Comparison of ENCODE assay signal across 8 mouse cellular contexts in genomic region chr11:119339637-119340036, GRCm38 (mm10). TPM values are rescaled to one million over a fixed set of nuclear protein-coding genes. Genes with fewer than 3 reads are reported as not detected.
DNase-seq lines count a peak whose midpoint lies in the region; ATAC-seq lines count a peak whose summit lies in the region.

No protein-coding gene starts in this region.

- no peak for ATAC-seq in kidney, embryonic 14.5 days (ENCODE audit: low FRiP score, low TSS enrichment)
- ATAC-seq in megakaryocyte, adult 5-6 weeks (ENCODE audit: poor library complexity, severe bottlenecking) = peak; percentile 94
- peak; percentile 55; the same call in 1 of the 2 replicates for ATAC-seq in stomach, embryonic 16.5 days (ENCODE audit: insufficient read depth, low FRiP score)

- no peaks in the 10 kb centered on the region for H3K36me3 ChIP-seq in kidney, embryonic 14.5 days (ENCODE audit: control insufficient read depth, insufficient read depth, low read length)
- no peaks in the 10 kb centered on the region for H3K36me3 ChIP-seq in embryonic facial prominence, embryonic 10.5 days (replicated peaks)
- no peaks in the 10 kb centered on the region for H3K36me3 ChIP-seq in stomach, embryonic 16.5 days (ENCODE audit: control insufficient read depth, insufficient read depth, low read length)

- 6% methylated on average over 5 of the region's 5 CpGs for WGBS in kidney, embryonic 14.5 days
- WGBS in embryonic facial prominence, embryonic 10.5 days = 7% methylated on average over 5 of the region's 5 CpGs
- WGBS in stomach, embryonic 16.5 days = 3% methylated on average over 5 of the region's 5 CpGs

- intact Hi-C loops in heart, postnatal 14 days (cut with DNase I) = loop anchor here (1.0 to 5.0 kb wide), 3 partner anchors 24 to 153 kb away; partner anchors contain the start of gene Endov

- H3K9me3 ChIP-seq in kidney, embryonic 14.5 days (ENCODE audit: control insufficient read depth, low read length) = no peaks in the 10 kb centered on the region
- no peaks in the 10 kb centered on the region for H3K9me3 ChIP-seq in embryonic facial prominence, embryonic 10.5 days
- H3K9me3 ChIP-seq in stomach, embryonic 16.5 days (replicated peaks; ENCODE audit: control insufficient read depth, low read length) = no peaks in the 10 kb centered on the region

- no peak overlapping the region for H3K4me3 ChIP-seq in kidney, embryonic 14.5 days (ENCODE audit: low read length)
- no peak overlapping the region for H3K4me3 ChIP-seq in embryonic facial prominence, embryonic 10.5 days
- H3K4me3 ChIP-seq in stomach, embryonic 16.5 days (replicated peaks; ENCODE audit: low read length) = no peak overlapping the region

- H3K4me2 ChIP-seq in kidney, embryonic 14.5 days (replicated peaks; ENCODE audit: low read depth, low read length) = no peak overlapping the region
- no peak overlapping the region for H3K4me2 ChIP-seq in stomach, embryonic 16.5 days (ENCODE audit: low read depth, low read length)

- H3K4me1 ChIP-seq in kidney, embryonic 14.5 days (ENCODE audit: control insufficient read depth, insufficient read depth, low read length) = no peaks in the 10 kb centered on the region
- H3K4me1 ChIP-seq in embryonic facial prominence, embryonic 10.5 days = 0 out of 2 replicates have a peak, but pooled peaks cover 7% of the 10 kb centered on the region
- no peaks in the 10 kb centered on the region for H3K4me1 ChIP-seq in stomach, embryonic 16.5 days (ENCODE audit: control insufficient read depth, insufficient read depth, low read length)

- H3K27me3 ChIP-seq in kidney, embryonic 14.5 days (ENCODE audit: control insufficient read depth, insufficient read depth, low read length) = no peaks in the 10 kb centered on the region
- H3K27me3 ChIP-seq in embryonic facial prominence, embryonic 10.5 days (replicated peaks; ENCODE audit: low read depth, poor library complexity, severe bottlenecking) = no peaks in the 10 kb centered on the region
- H3K27me3 ChIP-seq in stomach, embryonic 16.5 days (ENCODE audit: control insufficient read depth, insufficient read depth, low read length) = no peaks in the 10 kb centered on the region

- H3K9ac ChIP-seq in kidney, embryonic 14.5 days (ENCODE audit: low read depth, low read length) = no peak overlapping the region
- H3K9ac ChIP-seq in stomach, embryonic 16.5 days (ENCODE audit: low read length) = no peak overlapping the region

- H3K27ac ChIP-seq in kidney, embryonic 14.5 days (ENCODE audit: low read depth, low read length) = no peak overlapping the region
- no peak overlapping the region for H3K27ac ChIP-seq in embryonic facial prominence, embryonic 10.5 days (replicated peaks)
- no peak overlapping the region for H3K27ac ChIP-seq in stomach, embryonic 16.5 days (ENCODE audit: low read length)

- DNase-seq in kidney, adult 18-20 months = peak; percentile 83
- DNase-seq in adrenal gland, postnatal 10 days = peak; percentile 85
- DNase-seq in embryonic facial prominence, embryonic 10.5 days (ENCODE audit: low spot score) = peak; percentile 81
- peak; percentile 71 to 78 for DNase-seq in heart, postnatal 14 days
- DNase-seq in layer of hippocampus, postnatal 14 days (ENCODE audit: low spot score in 2 of 2) = peak; percentile 64 to 79

RNA-seq across cellular contexts. Expression of gene Sgsh, which starts 15.7 kb away (rescaled TPM):
- polyA plus RNA-seq in kidney, embryonic 14.5 days (2014; fragmentation: Nextera tagmentation; extraction: Ambion mirVana) = 7.1 and 7.9 TPM in 2 replicates
- 10 to 100 TPM; 11.6 to 15.9 TPM for total RNA-seq in adrenal gland, postnatal 10 days (2021)
- polyA plus RNA-seq in embryonic facial prominence, embryonic 10.5 days (2016; fragmentation: Nextera tagmentation; extraction: Ambion mirVana) = 5.4 and 5.5 TPM in 2 replicates
- 1 to 10 TPM; 4.6 to 6.2 TPM for total RNA-seq in heart, postnatal 14 days (2021)
- total RNA-seq in layer of hippocampus, postnatal 14 days (2021) = 1 to 10 TPM; 4.3 to 4.8 TPM
- total RNA-seq in megakaryocyte, adult 5-6 weeks (2015) = 12.9 and 15.0 TPM in 2 replicates
- 12.9 and 15.8 TPM in 2 replicates for total RNA-seq in megakaryocyte, adult 5-6 weeks (2017)
- polyA plus RNA-seq in stomach, embryonic 16.5 days (2015; fragmentation: Nextera tagmentation; extraction: Ambion mirVana) = 6.7 and 7.5 TPM in 2 replicates

RNA-seq across cellular contexts. Expression of gene Slc26a11, which starts 15.7 kb away (rescaled TPM):
- 5.9 and 8.2 TPM in 2 replicates for polyA plus RNA-seq in kidney, embryonic 14.5 days (2014; fragmentation: Nextera tagmentation; extraction: Ambion mirVana)
- 1 to 10 TPM; 6.3 to 6.6 TPM for total RNA-seq in adrenal gland, postnatal 10 days (2021)
- polyA plus RNA-seq in embryonic facial prominence, embryonic 10.5 days (2016; fragmentation: Nextera tagmentation; extraction: Ambion mirVana) = 7.6 and 8.2 TPM in 2 replicates
- total RNA-seq in heart, postnatal 14 days (2021) = 1 to 10 TPM; 3.1 to 5.0 TPM
- total RNA-seq in layer of hippocampus, postnatal 14 days (2021) = 1 to 10 TPM; 4.3 to 6.0 TPM
- 4.8 and 6.0 TPM in 2 replicates for total RNA-seq in megakaryocyte, adult 5-6 weeks (2015)
- total RNA-seq in megakaryocyte, adult 5-6 weeks (2017) = 1.2 and 3.4 TPM in 2 replicates
- 9.9 and 10.5 TPM in 2 replicates for polyA plus RNA-seq in stomach, embryonic 16.5 days (2015; fragmentation: Nextera tagmentation; extraction: Ambion mirVana)

RNA-seq across cellular contexts. Expression of gene Card14, which starts 32.1 kb away (rescaled TPM):
- polyA plus RNA-seq in kidney, embryonic 14.5 days (2014; fragmentation: Nextera tagmentation; extraction: Ambion mirVana) = 0.16 and 0.17 TPM in 2 replicates
- under 1 TPM; 0.30 to 0.33 TPM for total RNA-seq in adrenal gland, postnatal 10 days (2021)
- polyA plus RNA-seq in embryonic facial prominence, embryonic 10.5 days (2016; fragmentation: Nextera tagmentation; extraction: Ambion mirVana) = 0.05 TPM in 1 of 2 replicates, not detected in the other
- under 1 TPM; 0.14 to 0.15 TPM for total RNA-seq in heart, postnatal 14 days (2021)
- total RNA-seq in layer of hippocampus, postnatal 14 days (2021) = under 1 TPM; 0.25 to 0.45 TPM
- total RNA-seq in megakaryocyte, adult 5-6 weeks (2015) = not detected in 2 replicates
- total RNA-seq in megakaryocyte, adult 5-6 weeks (2017) = 0.04 TPM in 1 of 2 replicates, not detected in the other
- 3.2 and 5.1 TPM in 2 replicates for polyA plus RNA-seq in stomach, embryonic 16.5 days (2015; fragmentation: Nextera tagmentation; extraction: Ambion mirVana)

RNA-seq across cellular contexts. Expression of gene Eif4a3, which starts 39.7 kb away (rescaled TPM):
- 362 and 419 TPM in 2 replicates for polyA plus RNA-seq in kidney, embryonic 14.5 days (2014; fragmentation: Nextera tagmentation; extraction: Ambion mirVana)
- 100 to 1,000 TPM; 147 to 153 TPM for total RNA-seq in adrenal gland, postnatal 10 days (2021)
- polyA plus RNA-seq in embryonic facial prominence, embryonic 10.5 days (2016; fragmentation: Nextera tagmentation; extraction: Ambion mirVana) = 465 and 504 TPM in 2 replicates
- 10 to 100 TPM; 64.9 to 74.5 TPM for total RNA-seq in heart, postnatal 14 days (2021)
- total RNA-seq in layer of hippocampus, postnatal 14 days (2021) = 10 to 100 TPM; 90.1 to 91.0 TPM
- 181 and 188 TPM in 2 replicates for total RNA-seq in megakaryocyte, adult 5-6 weeks (2015)
- total RNA-seq in megakaryocyte, adult 5-6 weeks (2017) = 147 TPM in 2 replicates
- 272 and 284 TPM in 2 replicates for polyA plus RNA-seq in stomach, embryonic 16.5 days (2015; fragmentation: Nextera tagmentation; extraction: Ambion mirVana)

RNA-seq across cellular contexts. Expression of gene Rnf213, which starts 53.3 kb away (rescaled TPM):
- polyA plus RNA-seq in kidney, embryonic 14.5 days (2014; fragmentation: Nextera tagmentation; extraction: Ambion mirVana) = 7.4 and 9.5 TPM in 2 replicates
- 10 to 100 TPM; 19.7 to 29.9 TPM for total RNA-seq in adrenal gland, postnatal 10 days (2021)
- polyA plus RNA-seq in embryonic facial prominence, embryonic 10.5 days (2016; fragmentation: Nextera tagmentation; extraction: Ambion mirVana) = 1.4 TPM in 2 replicates
- total RNA-seq in heart, postnatal 14 days (2021) = 10 to 100 TPM; 15.4 to 16.8 TPM
- total RNA-seq in layer of hippocampus, postnatal 14 days (2021) = 1 to 10 TPM; 3.4 to 3.5 TPM
- 108 and 121 TPM in 2 replicates for total RNA-seq in megakaryocyte, adult 5-6 weeks (2015)
- total RNA-seq in megakaryocyte, adult 5-6 weeks (2017) = 70.7 and 84.8 TPM in 2 replicates
- 6.6 and 7.3 TPM in 2 replicates for polyA plus RNA-seq in stomach, embryonic 16.5 days (2015; fragmentation: Nextera tagmentation; extraction: Ambion mirVana)
